Mouse (Mus musculus): ENCODE data around the gene Eef1a1. TPM values are rescaled to one million over a fixed set of nuclear protein-coding genes. Genes with fewer than 3 reads are reported as not detected.
"Not testable (repeated sequence)": the region's sequence is repeated elsewhere in the genome, so short reads cannot be mapped to it uniquely, and the experiment has no call there.

Eef1a1 gene
- total RNA-seq, 2 experiments from 2014 or later, result 9,337 to 11,615 TPM

- not testable (repeated sequence) for ATAC-seq (replicated peaks; ENCODE audit: poor library complexity, severe bottlenecking)
Observed at GRCm38 (mm10) chr9:78479308-78479707, 9.6 kb downstream of the Eef1a1 start.

- ATAC-seq (replicated peaks; ENCODE audit: poor library complexity, severe bottlenecking), result not testable (repeated sequence)
Observed at GRCm38 (mm10) chr9:78478009-78478605, 10.8 kb downstream of the Eef1a1 start.

GRCm38 (mm10) chr9:78477021-78477551, 11.9 kb downstream of the Eef1a1 start:
- ATAC-seq (replicated peaks; ENCODE audit: poor library complexity, severe bottlenecking), result no peak

- no peak for ATAC-seq (replicated peaks; ENCODE audit: poor library complexity, severe bottlenecking)
Observed at GRCm38 (mm10) chr9:78476531-78477020, 12.4 kb downstream of the Eef1a1 start.

- ATAC-seq (replicated peaks; ENCODE audit: poor library complexity, severe bottlenecking), result no peak
Observed at GRCm38 (mm10) chr9:78475873-78476272, 13.1 kb downstream of the Eef1a1 start.

GRCm38 (mm10) chr9:78475383-78475780, 13.6 kb downstream of the Eef1a1 start:
- ATAC-seq (replicated peaks; ENCODE audit: poor library complexity, severe bottlenecking), result no peak

- no peak for ATAC-seq (replicated peaks; ENCODE audit: poor library complexity, severe bottlenecking)
Observed at GRCm38 (mm10) chr9:78474771-78475382, 14.1 kb downstream of the Eef1a1 start.

GRCm38 (mm10) chr9:78474270-78474669, 14.7 kb downstream of the Eef1a1 start:
- peak; percentile 13 for ATAC-seq (replicated peaks; ENCODE audit: poor library complexity, severe bottlenecking)

- peak; percentile 10 for ATAC-seq (replicated peaks; ENCODE audit: poor library complexity, severe bottlenecking)
Observed at GRCm38 (mm10) chr9:78473588-78473987, 15.4 kb downstream of the Eef1a1 start.

- no peak for ATAC-seq (replicated peaks; ENCODE audit: poor library complexity, severe bottlenecking)
Observed at GRCm38 (mm10) chr9:78465725-78466124, 23.2 kb downstream of the Eef1a1 start.

GRCm38 (mm10) chr9:78463337-78463736, 25.6 kb downstream of the Eef1a1 start:
- ATAC-seq (replicated peaks; ENCODE audit: poor library complexity, severe bottlenecking), result peak; percentile 96

- ATAC-seq (replicated peaks; ENCODE audit: poor library complexity, severe bottlenecking), result no peak
Observed at GRCm38 (mm10) chr9:78457026-78457425, 31.9 kb downstream of the Eef1a1 start.

- ATAC-seq (replicated peaks; ENCODE audit: poor library complexity, severe bottlenecking), result peak; percentile 69
Observed at GRCm38 (mm10) chr9:78451382-78451781, 37.6 kb downstream of the Eef1a1 start.

- peak; percentile 52 for ATAC-seq (replicated peaks; ENCODE audit: poor library complexity, severe bottlenecking)
Observed at GRCm38 (mm10) chr9:78450404-78450803, 38.5 kb downstream of the Eef1a1 start.

- peak; percentile 65 for ATAC-seq (replicated peaks; ENCODE audit: poor library complexity, severe bottlenecking)
Observed at GRCm38 (mm10) chr9:78447973-78448873, 40.7 kb downstream of the Eef1a1 start, which contains the start of the genes Mto1 and Gm17324. Mto1 (plus strand) TSS chr9:78448208. Gm17324 (minus strand) TSS chr9:78448786.

GRCm38 (mm10) chr9:78447606-78447972, 41.4 kb downstream of the Eef1a1 start:
- ATAC-seq (replicated peaks; ENCODE audit: poor library complexity, severe bottlenecking), result no peak

GRCm38 (mm10) chr9:78442579-78443392, 46.2 kb downstream of the Eef1a1 start, which contains the start of gene Cgas:
Cgas (minus strand) TSS chr9:78443237.
- ATAC-seq (replicated peaks; ENCODE audit: poor library complexity, severe bottlenecking), result peak; percentile 86

GRCm38 (mm10) chr9:78442237-78442578, 46.7 kb downstream of the Eef1a1 start:
- no peak; the same call in 1 of the 2 replicates for ATAC-seq (replicated peaks; ENCODE audit: poor library complexity, severe bottlenecking)

- ATAC-seq (replicated peaks; ENCODE audit: poor library complexity, severe bottlenecking), result no peak
Observed at GRCm38 (mm10) chr9:78439426-78439825, 49.5 kb downstream of the Eef1a1 start.

GRCm38 (mm10) chr9:78432471-78432870, 56.5 kb downstream of the Eef1a1 start:
- no peak for ATAC-seq (replicated peaks; ENCODE audit: poor library complexity, severe bottlenecking)

Measured in granulocyte monocyte progenitor cell, adult 5-6 weeks (primary cell).